Mouse (Mus musculus): ENCODE measurements around the gene Elovl1.

Gene Elovl1

DNA sequence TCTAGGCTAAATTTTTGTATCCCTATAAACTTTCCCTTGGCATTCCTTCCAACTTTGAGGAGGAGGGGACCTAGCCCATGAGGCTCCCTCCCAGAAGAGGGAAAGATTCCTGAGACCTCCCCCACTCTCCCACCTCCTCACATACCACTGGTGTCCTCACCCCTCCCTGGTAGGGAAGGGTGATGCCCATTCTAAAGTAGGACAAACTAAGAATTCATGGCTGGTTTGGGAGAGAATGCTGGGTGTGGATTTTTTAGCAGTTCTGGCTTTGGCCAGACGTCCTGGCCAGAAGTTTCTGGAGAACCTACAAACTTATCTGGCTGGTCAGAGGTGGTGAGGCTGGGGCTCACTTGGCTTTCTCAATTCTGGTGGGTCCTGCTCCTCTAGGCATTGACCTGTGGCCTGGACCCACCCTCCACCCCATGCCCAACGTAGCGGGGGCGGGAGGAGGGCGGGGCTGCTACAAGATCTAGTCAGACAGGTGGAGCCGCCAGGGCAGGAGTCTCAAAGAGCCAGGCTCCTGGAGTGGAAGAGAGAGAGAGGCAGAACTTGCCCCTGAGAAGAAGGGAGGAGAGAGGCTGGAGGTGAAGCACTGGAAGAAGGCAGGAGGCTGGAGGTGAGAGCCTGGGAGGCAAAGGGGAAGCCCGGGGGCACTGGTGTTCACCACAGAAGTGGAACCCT is 1.5 kb downstream of the Elovl1 start:
- no peak for DNase-seq

- DNase-seq: no peak
These were observed 4.4 kb downstream of the Elovl1 start for GRCm38 (mm10) chr4:118432332-118432731.

GRCm38 (mm10) chr4:118436820-118437603 is 9.1 kb downstream of the Elovl1 start, which contains the start of gene Cdc20:
Gene Cdc20, minus strand, starts transcription at chr4:118437352.
- peak; percentile 69 for DNase-seq

DNA sequence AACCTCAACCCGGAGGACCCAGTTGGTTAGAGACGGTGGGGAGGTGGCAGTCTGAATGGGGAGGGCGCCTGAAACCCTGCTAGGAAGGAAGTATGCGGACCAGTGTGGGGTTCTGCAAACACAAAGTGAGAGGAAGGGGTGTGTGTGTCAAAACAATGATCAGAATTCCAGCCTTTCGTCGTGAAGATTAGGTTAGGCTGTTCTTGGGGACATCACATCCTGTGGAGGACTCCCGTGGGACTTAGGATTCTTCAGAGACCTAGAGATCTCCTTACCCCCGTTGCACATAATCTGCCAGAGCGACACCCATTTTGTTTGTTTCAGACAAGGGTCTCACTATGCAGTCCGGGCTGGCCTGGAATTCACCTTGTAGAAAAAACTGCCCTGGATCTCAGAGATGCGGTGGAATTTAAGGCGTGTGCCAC is 9.9 kb downstream of the Elovl1 start:
- no peak for DNase-seq

DNA sequence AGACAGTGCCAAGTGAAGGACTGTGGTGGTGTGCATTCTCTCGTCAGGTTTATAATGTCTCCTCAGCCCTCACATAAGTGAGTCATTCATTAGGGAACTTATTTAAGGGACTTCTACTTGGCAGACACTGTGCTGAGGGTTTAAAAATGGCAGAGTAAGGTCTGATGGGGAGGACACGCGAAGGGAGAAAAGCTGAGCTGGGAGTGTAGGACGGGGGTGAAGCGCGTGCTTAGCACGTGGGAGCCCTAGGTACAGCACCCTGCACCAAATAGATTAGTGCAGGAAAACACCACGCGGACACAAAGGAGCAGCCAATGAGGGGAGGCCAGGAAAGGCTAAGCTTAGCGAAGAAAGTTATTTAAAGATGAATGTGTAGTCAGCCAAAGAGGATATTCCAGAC is 17.2 kb downstream of the Elovl1 start:
- no peak for DNase-seq

DNA sequence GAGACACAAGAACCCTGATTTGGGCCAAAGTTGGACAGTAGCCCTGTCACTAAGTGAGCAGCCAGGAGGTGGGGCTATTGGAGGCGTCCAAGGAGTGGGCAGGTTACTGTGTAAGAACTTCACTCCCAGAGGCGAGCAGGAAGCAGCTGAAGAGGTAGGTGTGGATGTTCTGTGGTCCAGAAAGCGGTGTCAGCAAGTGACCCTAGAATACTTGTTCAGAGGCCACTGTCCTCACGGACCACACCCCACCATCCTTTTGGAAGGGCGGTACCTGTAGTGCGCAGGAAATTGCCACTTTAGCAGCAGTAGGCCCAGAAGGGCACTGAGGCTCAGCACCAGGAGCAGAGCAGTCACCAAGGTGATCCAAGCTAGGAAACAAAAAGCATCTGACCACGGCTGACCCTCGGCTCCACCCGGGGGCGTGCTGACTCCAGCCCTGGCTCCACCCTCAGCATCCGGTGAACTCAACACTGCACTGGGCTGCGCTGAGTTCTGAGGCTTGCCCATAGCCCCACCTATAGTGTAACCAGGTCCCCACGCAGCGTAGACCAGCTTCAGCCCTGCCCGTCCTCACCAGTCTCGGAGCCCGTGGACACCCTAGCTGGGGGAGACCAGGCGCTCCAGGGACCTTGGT is 18.0 kb downstream of the Elovl1 start:
- no peak for DNase-seq

- no peak for DNase-seq
These were observed 18.7 kb downstream of the Elovl1 start for GRCm38 (mm10) chr4:118446415-118447153.

- DNase-seq: no peak
These were observed 29.6 kb downstream of the Elovl1 start, which contains the start of gene Mpl for GRCm38 (mm10) chr4:118457345-118457975. Gene Mpl, minus strand, starts transcription at chr4:118457513.

DNA sequence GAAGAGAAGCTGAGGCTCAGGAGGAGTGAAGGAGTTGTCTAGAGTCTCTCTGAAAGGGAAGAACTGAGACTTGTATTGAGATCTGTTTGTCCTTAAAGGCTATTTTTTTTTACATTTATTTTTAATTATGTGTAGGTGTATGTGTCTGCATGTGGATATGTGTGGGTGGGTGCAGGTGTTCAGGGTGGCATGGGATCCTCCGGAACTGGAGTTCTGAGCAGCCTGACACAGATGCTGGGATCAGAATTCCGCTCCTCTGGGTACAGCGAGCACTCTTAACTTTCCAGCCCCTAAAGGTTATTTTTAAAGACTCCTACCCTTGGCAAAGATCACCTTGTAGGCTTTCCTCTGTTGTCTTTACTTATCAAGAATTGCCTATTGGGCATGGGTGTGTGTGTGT is 37.1 kb downstream of the Elovl1 start:
- no peak for DNase-seq

- DNase-seq: no peak
These were observed 37.8 kb downstream of the Elovl1 start for GRCm38 (mm10) chr4:118465697-118466163.

DNA sequence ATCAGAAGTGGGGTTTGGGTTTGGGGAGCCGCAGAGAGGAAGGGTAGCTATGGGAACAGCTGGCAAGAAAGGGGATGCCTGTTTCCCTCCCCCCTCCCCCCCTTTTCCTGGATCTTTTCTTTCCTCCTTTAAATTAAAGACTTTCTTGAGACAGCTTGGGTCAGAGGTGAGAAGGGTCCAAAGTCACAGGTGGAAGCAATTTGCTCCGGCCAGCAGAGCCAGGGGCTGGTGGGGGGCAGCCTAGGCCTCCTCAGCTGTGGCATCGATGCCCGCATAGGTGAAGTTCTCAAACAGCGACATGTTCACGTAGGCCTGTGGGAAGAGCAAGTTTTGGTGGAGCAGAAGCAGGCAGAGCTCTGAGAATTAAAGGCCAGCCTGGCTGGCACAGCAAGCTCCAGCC is 43.4 kb downstream of the Elovl1 start:
- no peak for DNase-seq

DNA sequence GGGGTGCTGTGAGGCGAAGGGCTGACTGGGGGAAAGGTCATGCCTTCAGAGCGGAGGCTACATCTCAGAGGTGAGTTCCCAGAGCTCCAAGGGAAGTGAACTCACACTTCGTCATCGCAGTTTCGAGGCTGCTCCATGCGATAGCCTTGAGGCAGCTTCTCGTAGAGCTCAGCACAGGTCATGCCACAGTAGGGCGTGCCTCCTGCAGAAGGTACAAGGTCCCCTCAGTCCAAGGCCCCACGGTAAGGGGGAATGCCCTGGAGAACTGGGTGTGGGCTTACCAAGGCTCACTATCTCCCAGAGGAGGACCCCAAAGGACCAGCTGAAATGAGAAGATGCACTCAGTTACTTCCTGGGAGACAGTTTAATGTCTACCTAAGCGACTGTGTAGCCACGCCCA is 44.8 kb downstream of the Elovl1 start:
- no peak for DNase-seq

DNA sequence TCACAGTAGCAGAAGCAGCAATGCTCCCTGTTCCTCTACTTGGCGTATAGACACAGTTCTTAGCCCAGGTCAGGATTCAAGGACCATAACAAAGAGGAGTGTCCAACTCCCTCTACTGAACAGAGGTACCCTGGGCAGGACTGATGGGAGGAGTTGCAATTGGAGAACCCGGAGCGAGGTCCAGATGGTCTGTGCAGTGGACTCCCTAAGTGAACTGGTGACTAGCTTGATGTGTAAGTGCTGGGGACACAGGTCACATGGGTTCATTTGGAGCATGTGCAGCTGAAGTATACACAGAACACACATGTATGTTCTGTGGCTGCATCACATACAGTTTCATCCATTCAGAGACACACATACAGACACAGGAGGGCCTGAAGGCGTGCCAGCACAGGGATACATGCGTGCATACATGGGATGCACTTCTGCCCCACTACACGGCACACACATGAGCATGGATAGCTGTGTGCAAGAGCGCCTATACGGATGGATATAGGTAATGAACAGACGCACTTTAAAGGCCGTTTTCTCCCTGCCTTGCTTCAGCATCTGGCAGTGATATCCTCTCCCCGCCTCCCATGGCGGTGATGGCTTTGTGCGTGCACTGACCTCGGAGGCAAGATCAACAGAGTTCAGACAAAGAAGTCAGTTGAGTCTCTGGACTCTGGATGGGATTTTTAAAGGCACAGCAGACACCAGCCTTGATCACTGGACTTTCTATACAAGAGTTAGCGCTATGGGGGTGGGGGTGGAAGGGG is 49.1 kb downstream of the Elovl1 start:
- DNase-seq: no peak

Data from cerebellum, adult 11 months (tissue).